Mouse (Mus musculus) cerebellum, adult 9-11 months (tissue): Measurements from ENCODE around the gene Cdc42ep2.
"Not testable (repeated sequence)": the region's sequence is repeated elsewhere in the genome, so short reads cannot be mapped to it uniquely, and the experiment has no call there.

Experiments
- DNase-seq: peaks from one replicate; pipeline ENCODE4 v3.0.0; 2022

Gene Cdc42ep2

DNA sequence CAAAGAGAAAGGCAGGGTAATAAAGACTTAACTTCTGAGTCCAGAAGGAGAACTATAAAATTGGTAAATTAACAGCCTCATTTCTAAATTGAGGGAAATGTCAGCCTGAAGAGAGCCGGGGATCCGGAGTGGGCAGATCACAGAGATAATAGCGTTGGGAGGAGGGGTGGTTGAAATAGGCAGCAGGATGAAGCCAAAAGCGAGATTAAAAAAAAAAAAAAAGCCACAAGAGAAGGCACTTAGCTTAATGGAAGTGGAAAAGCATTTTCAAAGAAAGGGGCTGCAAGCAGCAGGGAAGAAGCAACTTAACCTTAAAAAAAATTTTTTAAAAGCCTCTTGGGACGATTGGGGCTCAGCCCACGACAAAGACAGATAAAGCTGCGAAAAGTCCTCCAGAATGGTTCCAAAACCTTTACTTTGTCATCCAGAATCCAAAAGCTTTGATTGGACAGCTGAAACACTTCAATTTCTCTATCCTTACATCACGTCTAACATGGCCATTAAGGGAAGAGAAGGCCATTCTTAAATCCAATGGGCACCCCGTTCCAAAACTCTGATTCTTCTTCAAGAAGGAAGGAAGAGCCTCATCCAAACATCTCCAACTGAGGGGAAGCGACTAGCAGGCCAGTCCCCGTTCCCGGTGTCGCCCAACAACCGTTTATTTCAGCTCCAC lies 13.1 kb downstream of the Cdc42ep2 start:
- DNase-seq = no peak

DNA sequence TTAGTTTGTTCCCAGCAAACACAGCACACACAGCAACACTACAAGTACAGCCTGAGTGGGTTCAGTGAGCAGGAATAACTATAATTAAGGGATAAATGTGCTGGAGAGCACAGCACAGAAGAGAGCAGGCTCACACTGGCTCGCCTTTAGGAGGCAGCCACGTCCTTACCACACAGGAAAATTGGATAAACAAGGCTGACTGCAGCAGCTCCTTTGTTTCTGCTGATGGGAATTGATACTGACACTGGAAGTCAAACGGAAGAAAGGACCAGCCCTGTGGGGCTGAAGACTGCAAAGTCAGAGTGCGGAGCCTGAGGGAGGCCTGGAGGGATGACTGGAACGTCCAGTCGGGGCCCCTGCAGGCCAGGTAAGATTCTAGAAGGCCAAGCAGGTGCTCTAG lies 14.4 kb downstream of the Cdc42ep2 start:
- DNase-seq = no peak

GRCm38 (mm10) chr19:5907275-5907674 lies 17.3 kb downstream of the Cdc42ep2 start:
- no peak for DNase-seq

- peak; percentile 96 for DNase-seq
Observed at GRCm38 (mm10) chr19:5894002-5894678, 30.5 kb downstream of the Cdc42ep2 start, which contains the start of gene Tigd3. Gene Tigd3 (minus strand): TSS chr19:5894149.

DNA sequence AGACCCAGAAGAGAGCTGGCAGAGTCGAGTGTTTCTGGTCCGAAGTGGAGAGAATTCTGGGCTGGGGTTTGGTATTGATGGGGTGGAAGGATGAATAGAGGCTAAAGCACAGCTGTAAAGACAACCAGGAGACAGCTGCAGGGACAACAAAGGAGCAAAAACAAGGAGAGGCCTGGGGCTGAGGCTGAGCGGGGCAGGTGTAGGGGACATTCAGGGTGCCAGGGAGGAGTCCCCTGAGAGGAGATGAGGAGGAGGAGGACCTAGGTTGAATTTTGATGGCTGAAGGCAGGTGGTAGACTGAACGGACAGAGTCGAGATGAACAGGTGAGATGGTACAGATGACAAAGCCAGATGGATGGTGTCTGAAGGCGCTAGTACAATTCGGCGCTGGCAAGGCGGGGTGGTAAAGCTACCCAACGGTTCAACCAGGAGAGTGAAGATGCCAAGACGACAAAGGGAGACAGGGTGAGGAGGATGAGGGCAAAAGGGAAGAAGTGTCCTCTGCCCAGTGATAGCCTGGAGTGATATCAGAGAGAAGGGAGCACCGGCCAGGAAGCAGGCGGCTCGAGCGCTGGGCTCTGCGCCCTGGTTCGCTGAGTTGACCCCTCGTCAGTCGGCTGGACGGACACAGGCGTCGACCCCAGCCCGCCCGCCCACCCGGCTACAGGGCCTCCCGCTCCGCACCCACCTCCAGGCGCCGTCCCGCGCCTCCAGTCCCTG lies 31.2 kb downstream of the Cdc42ep2 start:
- DNase-seq = no peak

- no peak for DNase-seq
Observed at GRCm38 (mm10) chr19:5892735-5893134, 31.9 kb downstream of the Cdc42ep2 start.

- no peak for DNase-seq
Observed at GRCm38 (mm10) chr19:5892262-5892661, 32.4 kb downstream of the Cdc42ep2 start.

DNA sequence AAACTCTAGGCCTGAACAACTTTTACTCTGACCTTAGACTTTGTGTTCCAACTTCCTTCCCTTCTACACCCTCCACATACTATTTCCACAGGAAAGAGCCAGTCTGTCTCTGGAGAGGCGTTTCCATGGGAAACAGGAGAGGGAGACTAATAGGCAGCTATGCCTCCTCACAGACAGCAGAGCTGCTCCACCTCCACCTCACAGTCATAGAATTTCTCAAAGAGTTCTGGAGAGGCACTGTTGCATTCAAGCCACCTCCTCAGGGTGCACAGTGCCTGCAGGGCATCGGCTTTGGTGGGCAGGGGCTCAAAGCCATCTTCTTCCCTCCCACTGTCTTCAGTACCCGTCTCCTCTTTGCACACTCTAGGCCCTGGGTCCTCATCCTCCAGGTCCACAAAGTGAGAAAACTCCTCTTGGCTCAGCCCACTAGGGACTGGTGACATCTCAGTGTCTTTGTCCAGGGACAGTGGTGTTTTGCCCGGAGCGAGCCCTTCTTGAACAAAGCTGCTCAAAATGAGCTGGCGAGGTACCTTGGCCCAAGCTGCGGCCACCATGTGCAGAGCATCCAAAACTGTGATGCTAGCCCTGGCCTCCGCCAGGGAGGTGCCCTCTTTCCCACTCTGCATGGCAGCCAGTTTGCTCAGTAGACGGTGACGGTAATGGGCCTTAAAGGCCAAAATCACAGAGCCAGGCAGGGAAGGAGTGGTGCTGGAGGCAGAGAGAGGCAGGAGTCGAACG lies 32.9 kb downstream of the Cdc42ep2 start:
- DNase-seq = no peak

DNA sequence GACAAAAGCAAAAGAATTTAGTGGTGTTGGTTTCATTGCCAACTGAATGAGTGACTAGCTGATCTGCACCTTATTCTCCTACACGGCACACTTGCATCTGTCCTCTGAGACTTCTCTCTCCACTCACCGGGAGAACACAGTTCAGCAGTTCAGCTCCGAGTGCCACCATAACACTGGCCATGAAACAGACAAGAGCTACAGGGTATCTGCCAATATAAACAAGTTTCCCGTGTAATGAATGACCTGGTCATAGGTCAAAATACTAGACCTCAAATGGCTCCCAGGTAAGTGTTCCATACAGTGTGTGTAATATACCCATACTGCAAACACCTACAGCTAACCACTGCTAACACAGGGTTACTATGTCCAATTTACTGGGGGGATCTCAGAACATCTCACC lies 35.4 kb downstream of the Cdc42ep2 start:
- no peak for DNase-seq

GRCm38 (mm10) chr19:5887234-5887815 lies 37.3 kb downstream of the Cdc42ep2 start:
- no peak for DNase-seq

GRCm38 (mm10) chr19:5885838-5886237 lies 38.8 kb downstream of the Cdc42ep2 start:
- no peak for DNase-seq

- DNase-seq = no peak
Observed at GRCm38 (mm10) chr19:5883935-5884334, 40.7 kb downstream of the Cdc42ep2 start.

- not testable (repeated sequence) for DNase-seq
Observed at GRCm38 (mm10) chr19:5882079-5882478, 42.5 kb downstream of the Cdc42ep2 start.

DNA sequence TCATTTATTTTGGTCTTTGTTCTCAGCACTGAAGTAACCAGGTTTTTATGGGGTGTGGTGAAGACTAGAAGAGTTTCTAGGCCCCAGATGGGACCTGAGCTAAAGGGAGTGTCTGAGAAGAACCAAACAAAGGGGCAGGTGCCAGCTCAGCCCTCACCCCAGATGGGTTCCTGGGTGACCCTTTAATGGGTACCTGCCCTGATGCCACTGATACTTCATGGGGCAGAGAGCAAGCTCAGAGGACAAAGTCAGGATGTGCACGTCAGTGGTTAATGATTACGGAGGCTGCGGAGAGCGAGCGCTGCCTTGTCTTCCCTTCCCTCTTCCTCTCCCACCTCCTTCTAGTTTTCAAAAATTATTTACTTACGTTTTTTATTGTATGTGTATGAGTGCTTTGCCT lies 43.5 kb downstream of the Cdc42ep2 start:
- no peak for DNase-seq

GRCm38 (mm10) chr19:5879735-5880134 lies 44.9 kb downstream of the Cdc42ep2 start:
- DNase-seq = no peak

DNA sequence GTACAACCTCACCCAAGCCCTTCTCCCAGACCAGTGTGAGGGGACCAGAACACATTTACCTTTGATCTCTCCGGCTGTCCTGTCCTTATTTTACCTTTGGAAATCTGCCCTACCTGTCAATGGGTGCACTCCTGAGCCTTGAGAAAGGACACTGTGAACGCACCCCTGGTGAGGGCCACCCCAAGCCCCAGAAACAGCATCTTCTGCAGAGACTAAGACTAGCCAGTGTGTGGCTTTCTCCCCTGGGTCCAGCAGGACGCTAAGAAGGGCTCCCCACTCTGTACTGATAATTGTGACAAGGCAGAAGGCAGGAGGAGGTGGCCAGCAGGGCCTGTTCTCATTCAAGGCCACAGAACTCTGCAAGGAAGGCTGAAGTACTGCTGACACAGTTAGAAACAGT lies 45.7 kb downstream of the Cdc42ep2 start:
- DNase-seq = no peak

DNA sequence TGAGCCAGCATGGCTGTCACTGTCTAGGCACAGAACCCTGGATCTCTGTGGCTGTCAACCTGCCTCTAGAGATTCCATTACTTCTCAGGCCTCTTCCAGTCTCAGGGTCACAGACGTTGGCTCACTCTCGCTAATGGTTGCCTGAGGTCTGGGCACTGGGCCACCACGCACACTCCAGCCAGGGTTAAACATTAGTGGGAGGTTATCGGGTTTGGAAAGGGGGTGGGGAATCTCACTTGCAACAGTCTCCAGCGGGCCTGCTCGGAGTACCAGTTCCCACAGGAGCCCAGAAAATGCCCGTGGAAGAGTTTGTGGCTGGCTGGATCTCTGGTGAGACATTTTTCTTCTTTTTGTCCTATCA lies 46.3 kb downstream of the Cdc42ep2 start:
- DNase-seq = no peak

- peak; percentile 76 for DNase-seq
Observed at GRCm38 (mm10) chr19:5877618-5878361, 46.8 kb downstream of the Cdc42ep2 start, which contains the start of gene Slc25a45. Gene Slc25a45 (plus strand): TSS chr19:5877808.

- DNase-seq = peak; percentile 94
Observed at GRCm38 (mm10) chr19:5874969-5875480, 49.6 kb downstream of the Cdc42ep2 start, which contains the start of gene Frmd8. Gene Frmd8 (minus strand): TSS chr19:5875274.

DNA sequence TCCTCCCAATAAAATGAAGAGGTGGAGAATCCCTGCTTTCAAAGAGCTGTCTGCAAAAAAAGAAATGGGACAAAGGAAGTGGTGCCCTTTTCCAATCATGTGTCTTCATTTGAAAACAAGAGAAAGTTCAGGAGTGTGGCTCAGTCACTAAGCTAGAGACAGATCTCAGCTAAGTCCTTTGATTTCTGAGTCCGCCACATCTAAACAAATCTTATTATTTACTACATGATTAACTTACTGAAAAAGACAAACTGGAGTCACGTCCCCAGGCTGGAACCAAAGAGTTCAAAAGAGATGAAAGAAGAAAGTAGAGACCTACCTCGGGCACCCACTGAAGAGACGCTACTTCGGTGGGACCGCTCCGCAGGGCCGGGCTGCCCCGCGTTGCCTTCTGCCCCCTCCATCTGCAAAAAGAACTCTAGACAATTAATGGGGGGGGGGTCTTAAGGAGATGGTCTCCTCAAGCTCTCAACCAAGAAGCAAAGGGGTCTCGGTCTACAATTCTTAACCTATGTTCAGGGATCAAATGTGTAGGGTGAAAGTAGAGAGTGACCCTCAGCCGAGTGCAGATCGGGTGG lies 50.1 kb downstream of the Cdc42ep2 start:
- no peak for DNase-seq

DNA sequence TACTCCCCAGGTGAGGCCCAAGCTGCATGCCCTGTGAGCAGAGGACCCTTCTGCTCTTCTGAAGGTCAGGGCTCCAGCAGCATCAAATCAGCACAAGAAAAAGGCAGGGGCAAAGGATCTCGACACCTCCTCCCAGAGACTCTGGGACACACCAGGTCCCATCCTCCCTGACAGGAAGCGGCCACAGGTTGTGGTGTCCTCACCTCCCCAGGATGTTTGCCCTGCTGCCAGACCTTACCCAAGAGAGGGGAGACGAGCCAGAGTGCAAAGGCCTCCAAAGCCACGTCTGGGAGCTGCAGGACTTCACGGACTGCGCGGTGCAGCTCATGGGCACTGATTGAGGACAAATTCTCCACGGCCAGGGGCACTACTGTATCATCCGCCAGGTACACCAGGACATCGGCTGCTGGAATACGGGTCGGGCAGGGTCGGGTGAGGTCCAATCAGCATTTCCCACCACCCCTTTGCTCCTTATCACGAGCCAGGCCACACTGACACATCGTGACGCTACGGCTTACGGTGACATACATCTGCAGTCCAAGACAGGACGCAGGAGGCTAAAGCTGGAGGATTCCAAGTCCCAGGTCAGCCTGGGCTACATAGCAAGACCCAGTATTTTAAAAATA lies 51.6 kb downstream of the Cdc42ep2 start:
- no peak for DNase-seq
